Mouse (Mus musculus): ENCODE results near the gene Nme4.
A peak's percentile ranks its signal among the peaks of the same experiment; 100 is the strongest.
"Not testable (repeated sequence)": the region's sequence is repeated elsewhere in the genome, so short reads cannot be mapped to it uniquely, and the experiment has no call there.

The Nme4 gene

GRCm38 (mm10) chr17:26113181-26113948, 18.0 kb upstream of the Nme4 start, which contains the start of gene Tmem8:
TSS of gene Tmem8 (plus strand) at chr17:26113299.
- DNase-seq = peak; percentile 79

- no peak for DNase-seq
Observed at GRCm38 (mm10) chr17:26112751-26113150, 17.3 kb upstream of the Nme4 start.

- DNase-seq = no peak
Observed at GRCm38 (mm10) chr17:26111722-26112121, 16.3 kb upstream of the Nme4 start.

DNA sequence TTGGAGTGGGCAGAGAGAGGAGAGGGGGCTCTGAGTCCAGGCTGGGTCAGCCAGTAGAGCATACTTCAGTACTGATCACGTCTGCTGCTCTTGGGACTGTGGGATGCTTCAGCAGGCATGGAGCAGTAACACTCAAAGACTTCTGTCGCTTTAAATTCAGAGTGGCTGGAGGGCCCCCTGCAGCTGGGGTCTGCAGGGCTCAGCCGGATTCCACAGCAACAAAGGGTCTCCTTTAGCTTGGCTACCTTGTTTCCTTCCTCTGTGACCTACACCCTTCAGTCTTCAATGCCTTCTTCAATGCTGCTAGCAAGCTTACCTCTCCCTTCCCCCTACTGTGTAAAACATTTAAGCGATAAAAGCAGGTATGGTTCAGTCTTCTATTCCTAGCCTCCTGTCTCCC, 15.6 kb upstream of the Nme4 start:
- DNase-seq = no peak

GRCm38 (mm10) chr17:26110156-26110555, 14.8 kb upstream of the Nme4 start:
- no peak for DNase-seq

DNA sequence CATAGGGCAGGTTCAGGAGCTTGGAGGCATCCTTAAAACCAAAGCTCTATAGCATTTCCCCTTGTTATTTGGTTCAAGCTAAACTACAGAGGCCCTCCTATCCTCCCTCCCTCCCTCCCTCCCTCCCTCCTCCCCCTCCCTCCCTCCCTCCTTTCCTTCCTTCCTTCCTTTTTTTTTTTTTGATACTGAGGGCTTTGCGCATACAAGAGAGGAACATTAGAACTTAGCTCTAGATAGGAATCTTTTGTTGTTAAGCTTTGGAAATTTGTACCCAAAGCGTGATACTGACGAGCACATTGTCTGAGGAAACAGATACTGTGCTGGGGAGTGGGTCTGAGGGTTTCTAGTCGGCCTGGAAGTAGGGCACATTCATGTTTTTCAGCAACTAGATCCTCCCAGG, 10.2 kb upstream of the Nme4 start:
- DNase-seq = no peak

- no peak for DNase-seq
Observed at GRCm38 (mm10) chr17:26101478-26101877, 6.1 kb upstream of the Nme4 start.

- DNase-seq = no peak
Observed at GRCm38 (mm10) chr17:26100166-26100565, 4.8 kb upstream of the Nme4 start.

DNA sequence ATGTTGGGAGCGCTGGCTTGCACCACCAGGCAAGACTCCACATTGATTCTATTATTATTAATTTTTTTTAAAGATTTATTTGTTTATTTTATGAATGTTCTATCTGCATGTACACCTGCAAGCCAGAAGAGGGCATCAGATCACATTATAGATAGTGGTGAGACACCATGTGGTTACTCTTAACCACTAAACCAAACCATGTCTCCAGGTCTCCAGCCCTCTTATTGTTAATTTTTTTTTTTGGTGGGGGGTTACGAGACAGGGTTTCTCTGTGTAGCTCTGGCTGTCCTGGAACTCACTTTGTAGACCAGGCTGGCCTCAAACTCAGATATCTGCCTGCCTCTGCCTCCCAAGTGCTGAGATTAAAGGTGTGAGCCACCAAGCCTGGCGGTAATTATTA, 3.9 kb upstream of the Nme4 start:
- not testable (repeated sequence) for DNase-seq

GRCm38 (mm10) chr17:26098461-26098860, 3.1 kb upstream of the Nme4 start:
- no peak for DNase-seq

DNA sequence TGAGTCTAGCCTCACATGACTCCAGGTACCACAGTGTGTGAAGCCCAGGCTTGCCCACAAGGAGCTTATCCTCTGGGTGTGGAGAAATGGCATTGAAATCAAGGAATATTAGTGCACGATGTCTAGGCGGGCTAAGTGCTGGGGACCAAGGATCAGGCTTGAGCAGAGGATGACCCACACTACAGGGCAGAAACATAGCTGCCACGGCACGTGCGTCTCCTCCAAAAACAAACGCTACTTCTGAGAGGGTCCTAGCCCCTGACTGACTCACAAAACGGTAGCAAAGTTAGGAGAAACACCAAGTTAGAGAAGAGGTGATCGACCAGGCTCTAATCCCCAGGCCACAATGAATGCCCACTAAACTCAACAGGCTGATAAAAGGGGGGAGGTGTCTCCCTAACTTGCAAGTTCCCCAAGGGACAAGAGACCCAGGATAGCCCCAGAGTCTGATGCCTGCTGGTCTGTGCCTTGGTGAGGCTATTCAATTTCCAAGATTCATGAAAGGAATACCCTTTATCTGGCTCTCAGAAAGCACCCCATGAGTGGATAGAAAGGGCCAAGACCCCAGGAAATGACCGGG, 781 bp downstream of the Nme4 start:
- no peak for DNase-seq

GRCm38 (mm10) chr17:26089905-26090632, 5.3 kb downstream of the Nme4 start, which contains the start of gene Decr2:
TSS of gene Decr2 (minus strand) at chr17:26090337.
- DNase-seq = peak; percentile 85

DNA sequence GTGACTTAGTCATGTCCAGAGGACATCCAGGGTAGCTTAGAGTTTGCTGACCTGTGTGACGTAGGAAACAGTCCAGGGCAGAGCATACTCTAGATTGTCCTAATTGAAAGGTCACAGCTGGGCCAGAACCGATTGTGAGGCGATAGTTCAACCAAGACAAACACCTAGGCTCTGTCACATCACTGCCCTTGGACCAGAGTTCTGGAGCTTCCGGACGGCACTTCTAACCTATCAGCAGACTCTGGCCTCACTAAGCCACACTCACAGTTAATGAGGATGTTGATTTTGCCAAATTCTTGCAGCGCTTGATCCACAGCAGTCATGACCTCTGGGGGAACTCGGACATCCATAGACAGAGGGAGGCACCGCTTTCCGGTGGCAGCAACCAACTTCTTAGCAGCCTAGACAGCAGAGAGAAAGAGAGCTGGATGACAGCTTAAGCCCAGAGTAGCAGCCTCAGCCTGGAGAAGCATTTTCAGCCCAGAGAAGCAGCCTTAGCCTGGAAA, 8.3 kb downstream of the Nme4 start:
- DNase-seq = no peak

- DNase-seq = no peak
Observed at GRCm38 (mm10) chr17:26080867-26081266, 14.5 kb downstream of the Nme4 start.

- DNase-seq = no peak
Observed at GRCm38 (mm10) chr17:26078851-26079250, 16.6 kb downstream of the Nme4 start.

- DNase-seq = no peak
Observed at GRCm38 (mm10) chr17:26075246-26075645, 20.2 kb downstream of the Nme4 start.

- DNase-seq = no peak
Observed at GRCm38 (mm10) chr17:26070136-26070535, 25.3 kb downstream of the Nme4 start.

GRCm38 (mm10) chr17:26068831-26069739, 26.3 kb downstream of the Nme4 start, which contains the start of gene Rab11fip3:
TSS of gene Rab11fip3 (minus strand) at chr17:26069555.
- DNase-seq = peak; percentile 80

- peak; percentile 33 for DNase-seq
Observed at GRCm38 (mm10) chr17:26068024-26068830, 27.2 kb downstream of the Nme4 start.

GRCm38 (mm10) chr17:26066488-26067020, 28.8 kb downstream of the Nme4 start:
- DNase-seq = no peak

- DNase-seq = no peak
Observed at GRCm38 (mm10) chr17:26064916-26065315, 30.5 kb downstream of the Nme4 start.

All from cerebellum, adult 11 months (tissue).